Mouse (Mus musculus): ENCODE data around the gene Tm4sf5.
"Not testable (repeated sequence)": the region's sequence is repeated elsewhere in the genome, so short reads cannot be mapped to it uniquely, and the experiment has no call there.

DNA sequence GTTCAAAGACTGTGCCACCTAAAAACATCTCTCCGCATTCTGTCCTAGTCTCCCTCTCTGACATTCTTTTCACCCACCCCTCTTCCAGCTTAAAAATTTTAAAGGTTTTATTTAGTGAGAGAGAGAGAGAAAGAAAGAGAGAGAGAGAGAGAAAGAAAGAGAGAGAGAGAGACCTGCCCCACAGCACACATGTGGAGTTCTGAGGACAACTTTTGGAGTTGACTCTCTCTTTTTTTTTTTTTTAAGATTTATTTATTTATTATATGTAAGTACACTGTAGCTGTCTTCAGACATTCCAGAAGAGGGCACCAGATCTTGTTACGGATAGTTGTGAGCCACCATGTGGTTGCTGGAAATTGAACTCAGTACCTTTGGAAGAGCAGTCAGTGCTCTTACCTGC, 26.0 kb downstream of the Tm4sf5 start:
- TF ChIP-seq POLR2A (IDR thresholded peaks at IDR 0.05; ENCODE audit: low read depth, low read length); CTCF (IDR thresholded peaks at IDR 0.05; ENCODE audit: borderline replicate concordance, insufficient read depth, low read length): not testable (repeated sequence)

All from embryonic fibroblast, embryonic 13.5 days (primary cell).